Mouse (Mus musculus) limb, embryonic 14.5 days (tissue): Measurements from ENCODE around the gene Stmn1. TPM values are rescaled to one million over a fixed set of nuclear protein-coding genes. Genes with fewer than 3 reads are reported as not detected.

Experiments used
- ATAC-seq: fragments of 200-750 bp; cut with Nextera tagmentation; 2 replicates; pipeline ENCODE4 v1.8.0; 2017; ENCODE audit warnings: low read depth, moderate number of reproducible peaks, moderate TSS enrichment; ENCODE audit not compliant: low FRiP score
- DNase-seq: peaks from one replicate; pipeline ENCODE4 v3.0.0-alpha.2; 2015; ENCODE audit warnings: low spot score
- H3K27ac ChIP-seq: fragments of 300-500 bp; sonication (generic); replicated peaks from 2 replicates; pipeline ENCODE4 v1.5.1; 2014; ENCODE audit warnings: low read depth, mild to moderate bottlenecking, low read length, moderate library complexity, mixed read lengths
- H3K27me3 ChIP-seq: fragments of 300-500 bp; sonication (generic); 2 replicates; pipeline ENCODE4 v1.6.1; 2014; ENCODE audit warnings: low read length, mixed read lengths; ENCODE audit not compliant: control insufficient read depth, insufficient read depth
- H3K36me3 ChIP-seq: fragments of 300-500 bp; sonication (generic); 2 replicates; pipeline ENCODE4 v1.6.1; 2014; ENCODE audit warnings: mild to moderate bottlenecking, low read length, moderate library complexity, mixed read lengths; ENCODE audit not compliant: control insufficient read depth, insufficient read depth
- H3K4me1 ChIP-seq: fragments of 300-500 bp; sonication (generic); 2 replicates; pipeline ENCODE4 v1.6.1; 2014; ENCODE audit warnings: antibody characterized with exemption, low read length, mixed read lengths; ENCODE audit not compliant: control insufficient read depth, insufficient read depth
- H3K4me2 ChIP-seq: fragments of 300-500 bp; sonication (generic); replicated peaks from 2 replicates; pipeline ENCODE4 v1.6.1; 2014; ENCODE audit warnings: low read depth, mild to moderate bottlenecking, low read length, moderate library complexity; ENCODE audit not compliant: severe bottlenecking
- H3K4me3 ChIP-seq: fragments of 300-500 bp; sonication (generic); replicated peaks from 2 replicates; pipeline ENCODE4 v1.5.1; 2014; ENCODE audit warnings: low read length
- H3K9ac ChIP-seq: fragments of 300-500 bp; sonication (generic); 2 replicates; pipeline ENCODE4 v1.6.1; 2014; ENCODE audit warnings: mild to moderate bottlenecking, low read depth, low read length, moderate library complexity; ENCODE audit not compliant: severe bottlenecking
- H3K9me3 ChIP-seq: fragments of 300-500 bp; sonication (generic); 2 replicates; pipeline ENCODE4 v1.6.1; 2016; ENCODE audit warnings: low read length; ENCODE audit not compliant: control insufficient read depth
- POLR2A ChIP-seq: fragments of 200-500 bp; IDR thresholded peaks from 2 replicates; pipeline ENCODE4 v1.8.0; 2012; ENCODE audit warnings: inconsistent platforms, mild to moderate bottlenecking, moderate library complexity, borderline replicate concordance; ENCODE audit not compliant: insufficient read depth, insufficient read length; ENCODE audit errors: extremely low read depth
- WGBS: fragments of 180-500 bp; shearing (Covaris S2); extraction: QIAGEN DNeasy Blood & Tissue Kit; methylation state at CpG from one replicate; pipeline ENCODE4 v1.1.7; 2014; 5-methylcytosine and 5-hydroxymethylcytosine counted together
- polyA plus RNA-seq, 2 experiments: library from polyadenylated mRNA; depleted of rRNA in 1 of 2; stranded (reverse) in 1 of 2; unstranded in 1 of 2; fragments of >200 nt; fragmentation: Nextera tagmentation in 1 of 2; extraction: Ambion mirVana in 1 of 2; gene quantifications; 2 replicates each; pipeline versions ENCODE4 v1.2.1 to v1.2.3; 2012 to 2014

The Stmn1 gene
- polyA plus RNA-seq, 2 experiments = 428 to 1,273 TPM

DNA sequence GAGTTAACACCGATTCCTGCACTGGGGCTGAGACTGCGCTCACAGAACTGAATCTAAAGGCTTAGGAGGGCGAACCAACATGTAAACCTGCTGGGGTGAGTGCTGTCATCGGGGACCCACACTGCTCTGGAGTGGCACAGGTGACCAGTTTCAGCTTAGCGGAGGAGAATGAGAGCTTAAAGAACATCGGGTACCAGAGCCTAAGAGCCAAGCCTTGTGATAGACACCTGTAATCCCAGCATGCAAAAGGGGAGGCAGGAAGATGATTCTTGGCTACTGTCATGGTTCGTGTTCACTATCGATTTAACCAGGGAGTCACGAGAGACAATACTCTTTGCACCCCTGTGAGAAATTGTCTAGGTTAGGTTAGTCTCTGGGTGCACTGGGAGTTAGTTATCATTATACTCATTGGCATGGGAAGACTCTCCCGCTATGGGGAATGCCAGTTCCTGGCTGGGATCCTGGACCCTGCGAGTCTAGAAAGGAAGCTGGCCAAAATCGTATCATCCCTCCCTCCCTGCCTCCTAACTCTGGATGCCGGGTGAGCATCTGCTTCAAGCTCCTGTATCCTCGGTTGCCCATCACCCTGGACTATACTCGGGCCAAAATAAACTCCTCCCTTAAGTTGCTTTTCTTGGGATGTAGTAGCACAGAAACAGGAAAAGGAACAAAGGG is 35.3 kb upstream of the Stmn1 start:
- no peaks in the 10 kb centered on the region for H3K27me3 ChIP-seq
- 87% methylated on average over 15 of the region's 15 CpGs for WGBS
- H3K9me3 ChIP-seq = no peaks in the 10 kb centered on the region
- no peak overlapping the region for H3K4me2 ChIP-seq
- DNase-seq (no peak), ATAC-seq (no peak)
- no peak overlapping the region for H3K27ac ChIP-seq
- H3K36me3 ChIP-seq = no peaks in the 10 kb centered on the region
- TF ChIP-seq POLR2A = no peak
- peaks cover 6% of the 10 kb centered on the region; the same call in 1 of the 2 replicates for H3K4me1 ChIP-seq
- no peak overlapping the region for H3K9ac ChIP-seq
- no peak overlapping the region for H3K4me3 ChIP-seq

DNA sequence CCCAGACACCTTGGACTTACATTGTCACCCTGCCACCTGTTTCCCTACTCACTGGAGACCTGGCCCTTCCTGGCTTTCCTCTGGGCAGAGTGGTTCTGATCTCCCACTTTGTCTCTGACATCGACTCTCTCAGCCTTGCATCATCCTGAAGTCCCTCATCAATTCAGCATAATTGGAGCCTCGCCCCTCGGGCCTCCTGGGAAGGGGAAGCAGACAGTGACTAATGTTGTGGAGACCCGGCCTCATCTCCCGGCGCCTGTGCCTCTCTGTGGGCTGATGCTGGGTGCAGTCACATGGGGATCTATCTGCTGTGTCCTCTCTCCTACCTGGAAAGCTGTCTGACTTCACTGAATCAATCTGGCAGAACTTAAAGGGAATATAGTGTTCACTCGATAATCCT is 31.9 kb upstream of the Stmn1 start:
- Histone ChIP-seq H3K27me3 (no peaks in the 10 kb centered on the region), H3K4me1 (no peaks in the 10 kb centered on the region), H3K27ac (no peak overlapping the region), H3K9me3 (no peaks in the 10 kb centered on the region), H3K4me3 (no peak overlapping the region), H3K9ac (no peak overlapping the region), H3K4me2 (no peak overlapping the region), H3K36me3 (no peaks in the 10 kb centered on the region)
- DNase-seq (no peak), ATAC-seq (no peak)
- 19% methylated on average over 7 of the region's 7 CpGs for WGBS
- no peak for TF ChIP-seq POLR2A

DNA sequence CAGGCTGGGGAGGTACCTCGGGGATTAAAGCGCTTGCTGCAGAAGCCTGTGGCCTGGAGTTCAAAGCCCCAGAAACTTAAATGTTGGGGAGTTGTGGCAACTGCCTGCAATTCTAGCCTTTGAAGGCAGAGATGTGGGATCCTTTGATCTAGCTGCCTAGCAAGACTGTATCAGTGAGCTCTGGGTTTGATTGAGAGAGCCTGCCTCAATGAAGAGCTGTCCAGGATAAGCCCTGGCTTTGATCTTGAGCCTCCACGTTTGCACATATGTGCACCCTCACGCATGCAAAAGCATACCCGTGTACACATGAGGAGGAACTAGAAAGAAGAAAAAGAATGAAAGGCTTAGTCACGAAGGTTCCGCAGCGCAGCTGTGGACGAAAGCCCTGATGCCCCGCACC is 31.5 kb upstream of the Stmn1 start:
- no peak overlapping the region for H3K4me3 ChIP-seq
- H3K27me3 ChIP-seq = no peaks in the 10 kb centered on the region
- 53% methylated on average over 10 of the region's 10 CpGs for WGBS
- ATAC-seq (no peak), DNase-seq (no peak)
- no peaks in the 10 kb centered on the region for H3K9me3 ChIP-seq
- no peaks in the 10 kb centered on the region for H3K36me3 ChIP-seq
- H3K27ac ChIP-seq = no peak overlapping the region
- H3K4me2 ChIP-seq = no peak overlapping the region
- no peak overlapping the region for H3K9ac ChIP-seq
- no peaks in the 10 kb centered on the region for H3K4me1 ChIP-seq
- no peak for TF ChIP-seq POLR2A

DNA sequence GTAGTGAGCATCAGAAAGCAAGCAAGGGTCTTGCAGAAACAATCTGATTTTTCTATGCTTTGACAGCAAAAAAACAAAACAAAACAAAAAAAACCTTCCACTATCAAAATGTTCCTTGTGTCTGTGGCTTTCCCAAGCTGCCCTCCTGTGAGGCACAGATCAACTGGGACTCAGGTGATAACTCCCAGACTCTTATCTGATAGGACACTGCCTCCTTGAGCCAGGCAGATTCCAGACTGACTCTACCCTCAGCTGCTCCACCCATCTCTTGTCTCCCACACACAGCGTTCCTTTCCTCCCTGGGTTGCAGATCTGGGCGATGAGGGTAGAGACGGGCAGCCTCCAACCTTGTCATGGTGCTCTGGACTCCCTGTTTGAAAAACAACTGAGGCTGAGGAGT is 29.0 kb upstream of the Stmn1 start:
- Histone ChIP-seq H3K9me3 (no peaks in the 10 kb centered on the region), H3K9ac (no peak overlapping the region), H3K4me3 (no peak overlapping the region), H3K4me2 (no peak overlapping the region), H3K4me1 (no peaks in the 10 kb centered on the region), H3K27me3 (no peaks in the 10 kb centered on the region), H3K36me3 (no peaks in the 10 kb centered on the region), H3K27ac (no peak overlapping the region)
- no peak for DNase-seq
- no peak for ATAC-seq
- WGBS = 72% methylated on average over 3 of the region's 3 CpGs
- TF ChIP-seq POLR2A = no peak

DNA sequence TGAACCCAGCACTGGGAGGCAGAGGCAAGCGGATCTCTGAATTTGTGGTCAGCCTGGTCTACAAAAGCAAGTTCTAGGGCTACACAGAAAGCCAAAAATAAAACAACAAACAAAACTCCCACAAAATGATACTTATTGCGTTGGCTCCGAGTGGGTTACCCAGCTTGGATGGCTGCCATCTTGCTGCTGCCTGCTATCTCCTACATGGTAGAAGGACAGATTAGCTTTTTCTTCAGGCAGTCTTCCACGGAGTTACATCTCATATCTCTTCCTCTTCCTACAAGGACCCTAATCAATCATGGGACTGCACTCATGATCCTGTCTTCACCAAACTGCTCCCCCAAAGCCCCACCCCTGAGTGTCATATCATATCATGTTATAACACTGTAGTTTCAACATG is 28.2 kb upstream of the Stmn1 start:
- no peak for TF ChIP-seq POLR2A
- Histone ChIP-seq H3K4me1 (no peaks in the 10 kb centered on the region), H3K4me2 (no peak overlapping the region), H3K27ac (no peak overlapping the region), H3K9ac (no peak overlapping the region), H3K9me3 (no peaks in the 10 kb centered on the region), H3K27me3 (no peaks in the 10 kb centered on the region), H3K36me3 (no peaks in the 10 kb centered on the region), H3K4me3 (no peak overlapping the region)
- ATAC-seq (no peak), DNase-seq (no peak)
- 85% methylated on average over 4 of the region's 4 CpGs for WGBS
